Mouse (Mus musculus) embryo, embryonic 11 days (tissue): ENCODE measurements around the gene Slc38a3.

Experiments
- DNase-seq: peaks from one replicate; pipeline ENCODE4 v3.0.0-alpha.2; 2015

Slc38a3 gene

GRCm38 (mm10) chr9:107669480-107669945 is at the start of gene Slc38a3:
TSS of gene Slc38a3 (minus strand) at chr9:107669530.
- no peak for DNase-seq

DNA sequence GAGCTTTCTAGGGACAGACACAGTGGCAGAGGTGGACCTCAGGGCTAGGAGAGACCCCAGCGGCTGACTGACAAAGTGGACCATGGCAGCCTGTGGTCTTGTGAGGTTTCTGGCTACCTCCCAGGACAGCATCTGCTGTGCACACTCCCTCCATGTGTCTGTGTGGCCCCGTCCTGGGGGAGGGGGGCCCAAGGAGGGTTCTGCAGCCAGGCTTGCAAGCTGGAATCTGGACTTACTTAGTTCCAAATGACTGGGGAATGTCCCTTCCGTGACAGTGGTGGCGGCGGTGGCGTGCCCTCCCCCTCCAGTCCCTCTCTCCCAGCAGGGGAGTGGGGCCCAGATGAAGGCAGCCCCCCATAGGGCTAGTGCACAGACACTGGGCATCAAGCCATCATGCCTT is 47.6 kb upstream of the Slc38a3 start:
- DNase-seq = peak; percentile 60

GRCm38 (mm10) chr9:107715632-107716031 is 46.3 kb upstream of the Slc38a3 start:
- no peak for DNase-seq

GRCm38 (mm10) chr9:107714221-107714952 is 45.1 kb upstream of the Slc38a3 start:
- DNase-seq = peak; percentile 80

- peak; percentile 95 for DNase-seq
Observed at GRCm38 (mm10) chr9:107709697-107710483, 40.6 kb upstream of the Slc38a3 start, which contains the start of gene Sema3f. TSS of gene Sema3f (minus strand) at chr9:107710475.

GRCm38 (mm10) chr9:107709096-107709696 is 39.9 kb upstream of the Slc38a3 start:
- peak; percentile 43 for DNase-seq

DNA sequence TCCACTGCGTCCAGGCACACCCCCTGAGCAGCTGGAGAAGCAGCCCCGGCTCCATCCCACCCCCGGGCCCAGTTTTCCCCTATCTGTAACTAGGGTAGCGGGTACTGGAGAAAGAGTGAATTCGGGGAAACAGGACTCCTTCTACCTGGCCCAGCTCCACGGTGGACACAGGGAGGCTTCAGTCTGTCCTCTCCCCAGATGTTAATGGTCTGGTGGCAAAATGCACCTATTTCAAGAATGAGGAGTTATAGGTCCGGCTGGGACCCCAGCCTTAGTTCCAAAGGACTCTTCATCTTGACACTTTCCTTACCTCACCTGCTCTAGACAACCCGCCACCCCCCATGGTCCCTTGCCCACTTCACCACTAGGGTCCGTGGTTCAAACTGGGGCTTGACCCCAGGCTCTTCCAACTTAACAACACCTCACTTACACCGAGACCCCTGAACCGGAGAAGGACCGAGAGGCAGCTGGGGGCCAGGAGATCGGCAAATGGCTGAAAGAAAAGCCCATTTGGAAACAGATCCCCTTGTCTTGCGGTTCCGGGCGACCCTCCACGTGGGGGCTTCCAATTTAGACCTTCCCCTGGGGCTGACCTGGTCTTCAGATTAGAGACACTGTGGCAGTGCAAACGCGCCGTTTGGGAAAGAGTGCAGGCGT is 39.2 kb upstream of the Slc38a3 start:
- DNase-seq = peak; percentile 26

DNA sequence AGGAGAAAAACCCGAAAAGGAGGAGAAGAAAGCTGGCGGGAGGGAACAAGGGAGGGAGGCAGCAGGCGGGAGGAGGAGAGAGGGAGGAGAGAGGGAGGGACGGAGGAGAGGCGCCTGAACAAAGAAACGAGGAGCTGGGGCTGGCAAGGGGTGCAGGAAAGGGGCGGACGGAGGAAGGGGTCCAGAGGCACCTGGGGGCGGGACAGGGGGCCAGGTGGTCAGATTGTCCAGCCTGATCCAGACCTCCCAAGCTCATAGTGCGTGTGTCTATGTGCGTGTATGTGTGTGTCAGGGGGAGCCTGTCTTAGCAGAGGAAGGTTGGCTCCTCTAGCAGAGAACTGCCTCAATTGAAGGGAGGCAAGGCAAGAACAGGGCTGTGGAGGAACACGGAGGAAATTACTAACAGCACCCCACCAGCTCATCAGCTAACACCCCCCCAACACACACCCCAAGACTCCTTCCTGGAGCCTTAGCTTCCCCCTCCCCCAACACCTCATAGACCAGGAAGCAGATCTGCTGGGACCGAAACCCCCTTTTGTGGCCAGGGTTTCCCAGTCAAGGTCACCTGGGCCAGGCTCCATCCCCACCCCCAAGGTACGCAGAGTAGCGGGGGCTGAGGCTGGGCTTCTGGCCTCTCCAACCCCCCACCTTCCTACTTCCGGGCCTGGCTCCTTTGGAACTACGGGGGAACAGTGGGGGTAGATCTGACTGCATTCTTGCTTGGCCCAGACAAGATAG is 38.5 kb upstream of the Slc38a3 start:
- DNase-seq = peak; percentile 62

DNA sequence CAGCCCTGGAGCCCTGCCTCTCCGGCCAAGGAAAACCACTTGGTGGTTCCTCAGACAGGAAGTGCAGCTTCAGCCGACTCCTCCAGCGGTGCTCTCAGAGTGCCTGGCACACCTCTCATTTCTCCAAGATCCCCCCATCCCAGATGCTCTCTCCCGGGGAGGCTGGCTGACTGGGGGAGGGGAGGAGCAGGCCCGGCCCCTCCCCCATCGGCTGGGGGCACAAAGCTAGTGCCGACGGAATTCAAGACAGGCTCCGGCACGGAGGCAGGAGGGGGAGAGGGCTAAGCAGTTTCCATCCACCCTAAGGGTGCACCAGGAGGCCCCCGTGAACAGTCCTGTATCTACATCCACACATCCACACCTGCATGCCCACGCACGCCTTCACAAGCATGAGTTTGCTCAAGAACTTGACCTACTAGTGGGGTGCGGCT is 37.5 kb upstream of the Slc38a3 start:
- peak; percentile 78 for DNase-seq

GRCm38 (mm10) chr9:107703337-107704122 is 34.2 kb upstream of the Slc38a3 start:
- no peak for DNase-seq

GRCm38 (mm10) chr9:107702606-107703185 is 33.4 kb upstream of the Slc38a3 start:
- no peak for DNase-seq

DNA sequence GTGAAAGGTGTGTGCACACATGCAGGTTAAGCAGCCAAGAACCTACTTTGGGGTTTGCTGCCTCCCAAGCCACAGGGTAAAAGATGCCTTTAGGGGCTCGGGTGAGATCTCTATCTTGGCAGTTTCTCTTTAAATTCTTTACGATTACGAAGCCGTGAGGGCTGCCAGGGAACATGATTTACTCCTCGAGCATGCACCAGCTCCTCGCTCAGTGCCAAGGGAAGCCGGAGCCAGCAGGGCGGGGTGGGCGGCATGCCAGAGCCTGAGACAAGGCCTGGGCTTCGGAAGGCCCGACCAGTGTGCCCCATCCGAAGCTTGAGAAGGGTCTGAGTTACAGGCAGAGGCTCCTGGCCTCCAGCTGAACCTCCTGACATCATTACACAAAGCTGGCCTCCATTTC is 32.3 kb upstream of the Slc38a3 start:
- no peak for DNase-seq

GRCm38 (mm10) chr9:107700114-107700571 is 30.8 kb upstream of the Slc38a3 start:
- peak; percentile 41 for DNase-seq

DNA sequence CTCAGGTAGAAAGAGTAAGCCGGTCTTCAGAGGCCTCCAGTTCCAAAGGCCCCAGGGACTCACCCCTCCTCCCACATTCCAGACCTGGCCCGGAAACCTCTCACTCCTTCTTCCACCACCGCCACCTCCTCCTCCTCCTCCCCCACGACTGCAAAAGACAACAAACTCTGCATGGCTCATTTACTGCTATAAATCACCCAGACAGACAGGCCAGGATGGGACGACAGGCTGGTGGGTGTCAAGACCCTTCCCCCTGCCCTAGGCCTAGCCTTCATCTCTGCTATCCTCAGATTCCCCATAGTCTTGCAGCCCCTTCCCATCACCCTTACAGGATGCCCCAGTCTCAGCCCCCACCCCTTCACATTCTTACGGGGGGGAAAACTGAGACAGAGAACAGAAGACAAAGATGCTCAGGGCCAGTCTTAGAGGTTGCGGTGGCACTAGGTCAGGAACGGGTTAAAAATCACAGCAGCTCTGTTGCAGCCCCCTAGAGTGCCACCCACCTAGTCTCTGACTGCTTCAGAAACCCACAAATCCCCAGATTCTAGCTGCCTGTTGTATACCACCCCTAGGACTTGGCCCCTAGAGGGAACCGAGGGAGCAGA is 30.1 kb upstream of the Slc38a3 start:
- DNase-seq = peak; percentile 69

DNA sequence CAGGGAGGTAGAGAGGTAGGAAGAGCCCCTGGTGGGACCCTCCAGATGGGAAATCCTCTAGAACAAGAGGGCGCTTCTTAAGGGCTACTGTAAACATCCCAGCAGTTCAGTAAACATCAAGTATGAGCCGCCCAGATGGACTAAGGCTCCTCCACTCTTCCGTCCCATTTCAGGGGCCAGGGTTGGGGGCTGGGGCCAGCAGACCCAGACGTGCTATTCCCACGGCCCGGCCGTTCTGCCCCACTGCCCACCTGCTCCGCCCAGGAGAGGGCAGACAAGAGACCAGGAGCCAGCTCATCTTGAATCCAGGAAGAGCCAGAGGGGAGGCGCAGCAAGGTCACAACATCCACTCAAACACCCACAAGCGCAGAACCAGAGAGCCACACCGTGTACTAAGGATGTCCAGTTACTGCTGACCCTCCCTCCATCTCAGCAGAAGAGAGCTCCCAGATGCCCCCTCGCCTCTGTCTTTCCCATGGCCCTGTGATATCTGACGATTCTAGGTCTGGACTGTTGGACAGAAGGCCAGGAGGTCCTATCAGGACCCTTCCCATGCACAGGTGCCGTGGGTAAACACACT is 29.4 kb upstream of the Slc38a3 start:
- DNase-seq = peak; percentile 62

GRCm38 (mm10) chr9:107697811-107698521 is 28.6 kb upstream of the Slc38a3 start:
- DNase-seq = peak; percentile 58

DNA sequence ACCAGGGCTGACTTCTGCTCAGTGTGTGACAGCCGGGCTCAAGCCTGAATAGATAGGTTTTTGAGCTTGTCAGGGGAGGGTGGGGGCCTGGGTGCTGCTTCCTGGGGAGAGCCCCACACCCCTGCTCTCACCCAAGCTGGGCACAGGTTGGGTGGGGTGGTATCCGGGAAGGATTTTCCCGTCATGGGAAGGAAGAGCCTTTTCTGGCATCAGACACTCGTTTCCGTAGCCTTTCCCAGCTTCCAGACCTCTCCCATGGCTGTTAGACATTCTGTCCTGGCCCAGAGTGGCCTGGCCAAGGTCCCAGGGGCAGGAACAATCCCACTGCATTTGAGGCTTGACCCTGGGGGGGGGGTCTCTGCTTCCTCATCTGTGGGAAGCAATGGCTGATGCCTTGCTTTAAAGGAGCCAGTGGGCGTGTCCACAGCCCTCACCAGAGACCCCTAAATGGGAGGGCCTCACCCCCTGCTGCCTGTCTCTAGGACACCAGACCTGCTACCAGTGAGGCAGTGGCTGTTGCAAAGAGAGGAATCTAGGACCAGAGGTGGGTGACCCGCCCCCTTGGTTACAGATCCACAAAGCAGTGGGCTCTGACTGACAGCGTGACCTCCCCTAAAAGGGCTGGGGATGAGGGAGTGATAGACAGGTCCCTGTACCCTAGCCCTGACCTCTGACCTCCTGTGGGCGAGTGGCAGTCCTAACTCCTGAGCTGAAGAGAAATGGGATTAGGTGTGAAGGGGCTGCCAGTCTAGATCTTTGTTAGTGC is 27.7 kb upstream of the Slc38a3 start:
- DNase-seq = peak; percentile 64

- DNase-seq = no peak
Observed at GRCm38 (mm10) chr9:107696106-107696479, 26.8 kb upstream of the Slc38a3 start.
